Mouse (Mus musculus): Measurements from ENCODE around the gene Casp3. TPM values are rescaled to one million over a fixed set of nuclear protein-coding genes. Genes with fewer than 3 reads are reported as not detected.

Gene Casp3
- total RNA-seq, 4 experiments from 2014 or later, result 9.7 to 14.5 (median 10.9) TPM

DNA sequence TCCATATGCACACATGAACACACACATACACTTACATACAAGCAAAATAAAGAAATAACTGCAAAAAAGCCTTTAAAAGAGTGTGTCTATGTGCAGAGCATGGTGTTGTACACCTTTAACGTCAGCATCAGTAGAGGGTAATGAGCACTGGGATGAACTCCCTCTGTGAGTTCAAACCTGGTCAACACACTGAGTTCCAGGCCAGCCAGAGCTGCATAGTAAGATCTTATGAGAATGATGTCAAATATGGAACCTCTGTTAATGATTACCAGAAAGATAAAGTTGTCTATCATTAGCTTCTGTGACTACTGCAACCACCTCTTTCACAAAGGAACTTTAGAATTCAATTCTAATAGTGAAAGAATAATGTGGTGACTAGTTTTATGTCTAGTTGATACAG lies 10.2 kb upstream of the Casp3 start:
- no peak for DNase-seq (ENCODE audit: low spot score in 2 of 2)

DNA sequence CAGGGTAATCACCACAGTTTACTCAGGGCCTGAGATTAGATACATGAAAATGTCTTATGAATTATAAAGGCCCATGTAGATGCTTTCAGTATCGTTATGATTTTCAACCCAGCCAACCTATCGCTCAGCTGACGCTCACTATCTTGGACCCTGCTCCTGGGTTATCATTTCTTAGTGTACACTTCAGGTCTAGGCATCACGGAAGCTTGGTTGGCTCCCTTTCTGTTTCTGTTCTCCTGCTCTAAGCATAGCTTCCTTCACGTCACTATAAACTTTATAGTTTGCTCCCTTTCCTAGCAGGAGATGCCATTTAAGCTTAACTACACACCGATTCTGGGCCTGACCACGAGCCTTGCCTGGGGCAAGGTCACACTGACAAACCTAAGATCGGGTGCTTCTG lies 5.5 kb upstream of the Casp3 start:
- DNase-seq (ENCODE audit: low spot score in 2 of 2), result no peak

DNA sequence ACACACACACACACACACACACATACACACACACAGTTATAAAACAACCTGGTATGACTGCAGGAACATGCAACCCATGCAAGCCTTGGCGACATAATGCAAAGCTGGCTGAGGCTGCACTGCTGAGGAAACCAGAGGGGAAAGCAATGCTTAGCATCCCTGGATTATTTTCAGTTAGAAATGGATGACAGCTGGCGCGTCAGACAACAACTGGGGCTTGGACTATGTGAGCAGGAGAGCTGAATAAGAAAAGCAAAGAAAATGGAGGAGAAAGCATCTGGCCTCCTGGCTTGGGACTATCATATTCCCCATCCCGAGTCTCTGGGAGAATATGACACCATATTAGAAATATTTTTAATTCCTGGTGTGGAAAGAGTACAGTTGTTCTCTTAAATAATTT lies 4.2 kb upstream of the Casp3 start:
- peak in 1 of 2 experiments; percentile 18 for DNase-seq (ENCODE audit: low spot score in 2 of 2)

- no peak for DNase-seq (ENCODE audit: low spot score in 2 of 2)
Measured at GRCm38 (mm10) chr8:46613377-46613776, 3.7 kb upstream of the Casp3 start.

- DNase-seq (ENCODE audit: low spot score in 2 of 2), result no peak
Measured at GRCm38 (mm10) chr8:46615936-46616335, 1.2 kb upstream of the Casp3 start.

DNA sequence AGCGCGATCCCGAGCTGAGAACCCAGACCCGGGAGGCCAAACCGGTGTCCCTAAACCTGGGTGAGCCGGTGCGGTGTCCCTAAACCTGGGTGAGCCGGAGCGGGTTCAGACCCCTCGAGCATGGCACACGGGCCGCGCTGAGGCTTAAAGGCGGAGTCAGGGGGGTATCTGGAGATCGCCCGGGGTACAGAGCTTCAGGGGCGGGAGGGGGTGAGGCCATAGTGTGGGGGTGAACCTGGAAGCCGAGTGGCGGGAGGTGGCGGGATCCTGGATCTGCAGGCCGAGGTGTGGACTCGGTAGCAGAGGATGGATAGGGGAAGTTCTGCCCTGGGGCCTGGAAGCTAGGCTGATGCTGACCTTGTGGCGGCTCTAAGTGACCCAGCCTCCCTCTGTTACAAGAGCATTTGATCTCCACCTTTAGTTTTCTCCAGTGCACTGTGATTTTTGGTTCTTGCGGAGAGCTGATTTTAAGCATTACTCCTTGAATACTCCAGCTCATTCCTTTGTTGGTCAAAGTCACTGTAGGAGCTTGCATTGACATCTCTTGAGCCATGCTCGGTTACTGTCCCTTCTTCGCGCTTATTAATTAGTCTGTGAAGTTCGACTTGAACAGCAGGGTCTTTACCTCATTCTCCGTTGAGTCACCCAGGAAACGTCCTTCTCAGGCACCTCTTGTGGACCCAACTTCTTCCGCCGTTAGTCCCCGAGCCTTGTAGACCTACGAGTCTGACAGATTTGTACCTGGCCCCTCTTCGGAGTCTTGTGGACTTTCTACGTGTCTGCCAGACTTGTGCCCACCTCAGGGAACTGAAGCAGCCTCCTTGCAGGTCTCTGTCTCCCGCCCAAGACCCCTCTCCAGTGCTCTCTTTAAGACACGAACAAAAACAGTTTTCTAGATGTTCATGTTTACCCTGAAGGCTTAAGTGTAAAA lies 864 bp downstream of the Casp3 start:
- no peak for DNase-seq (ENCODE audit: low spot score in 2 of 2)

GRCm38 (mm10) chr8:46618639-46619320 lies 1.7 kb downstream of the Casp3 start:
- DNase-seq (ENCODE audit: low spot score in 2 of 2), result no peak

DNA sequence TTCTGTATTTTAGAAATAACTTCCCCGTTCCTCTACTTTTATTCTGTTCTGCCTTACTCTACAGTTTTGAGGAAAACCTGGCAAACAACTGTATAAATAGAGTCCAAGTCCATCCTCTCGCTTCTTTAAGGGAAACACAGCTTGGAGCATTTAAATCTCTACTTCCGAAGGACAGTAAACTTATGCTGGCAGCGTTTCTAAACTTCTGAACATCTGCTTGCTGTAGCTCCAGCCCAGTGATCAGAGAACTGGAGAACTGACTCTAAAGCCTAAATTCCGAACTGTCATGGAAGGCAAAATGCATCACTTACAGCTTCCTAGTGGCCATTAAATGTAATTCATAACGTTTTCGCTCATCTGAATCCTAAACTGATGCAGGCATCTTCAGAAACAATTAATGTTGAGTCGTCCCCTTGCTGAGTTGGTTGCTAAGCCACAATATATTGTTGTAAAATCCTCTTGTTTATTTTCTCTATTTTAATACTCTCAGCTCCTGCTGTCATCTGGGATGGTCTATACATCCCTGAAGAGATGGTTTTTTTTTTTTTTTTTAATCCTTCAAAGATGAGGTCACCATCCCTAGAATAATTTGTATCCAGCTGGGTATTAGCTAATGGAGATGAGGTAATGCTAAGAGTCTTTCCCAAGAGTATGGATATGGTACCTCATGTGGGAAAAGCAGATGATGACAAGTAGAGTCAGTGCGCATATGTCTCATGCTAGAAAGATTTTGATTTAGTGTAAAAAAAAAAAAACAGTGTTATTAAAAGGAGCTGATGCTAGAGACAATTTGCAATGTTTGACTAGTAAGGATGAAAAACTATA lies 5.6 kb downstream of the Casp3 start:
- DNase-seq (ENCODE audit: low spot score in 2 of 2), result no peak

DNA sequence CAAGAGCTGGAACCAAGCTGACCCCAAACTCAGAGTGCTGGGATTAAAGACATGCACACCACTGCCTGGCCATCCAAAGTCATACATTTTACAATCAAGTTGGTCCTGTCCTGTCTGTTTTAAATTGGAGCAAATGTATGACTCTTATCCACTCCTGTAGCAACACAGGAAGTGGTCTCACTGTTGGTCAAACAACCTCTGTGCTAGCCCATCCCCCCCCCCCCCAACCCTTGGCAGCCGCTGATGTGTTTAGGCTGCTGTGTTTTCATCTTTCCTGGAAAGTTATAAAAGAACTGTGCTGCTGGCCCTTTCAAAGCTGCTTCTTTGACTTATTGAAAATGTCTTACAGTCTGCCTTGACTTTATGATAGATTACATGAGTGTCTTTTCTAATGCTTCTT lies 8.1 kb downstream of the Casp3 start:
- no peak for DNase-seq (ENCODE audit: low spot score in 2 of 2)

GRCm38 (mm10) chr8:46626642-46627041 lies 9.6 kb downstream of the Casp3 start:
- no peak for DNase-seq (ENCODE audit: low spot score in 2 of 2)

DNA sequence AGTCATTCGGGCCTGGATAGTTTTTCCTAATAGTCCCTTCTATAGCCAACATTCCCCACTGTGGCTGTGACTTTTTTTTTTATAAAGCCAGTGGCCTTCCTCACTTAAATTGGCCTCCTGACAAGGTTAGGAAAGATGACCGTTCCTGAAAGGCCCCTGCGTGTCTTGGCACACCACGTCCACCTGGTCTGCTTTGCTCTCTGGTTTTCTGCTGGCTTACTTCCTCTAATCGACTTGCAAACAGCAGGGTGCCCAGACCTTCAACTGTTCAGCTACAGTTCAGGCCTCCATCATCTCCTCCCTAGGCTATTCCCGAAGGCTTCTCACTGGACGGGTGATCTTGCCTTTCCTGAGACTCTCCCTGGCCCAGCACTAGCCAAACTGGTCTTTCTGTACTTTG lies 10.8 kb downstream of the Casp3 start:
- DNase-seq (ENCODE audit: low spot score in 2 of 2), result no peak

- DNase-seq (ENCODE audit: low spot score in 2 of 2), result no peak
Measured at GRCm38 (mm10) chr8:46628645-46629044, 11.6 kb downstream of the Casp3 start.

- no peak for DNase-seq (ENCODE audit: low spot score in 2 of 2)
Measured at GRCm38 (mm10) chr8:46630422-46630821, 13.3 kb downstream of the Casp3 start.

GRCm38 (mm10) chr8:46630932-46631331 lies 13.8 kb downstream of the Casp3 start:
- no peak for DNase-seq (ENCODE audit: low spot score in 2 of 2)

DNA sequence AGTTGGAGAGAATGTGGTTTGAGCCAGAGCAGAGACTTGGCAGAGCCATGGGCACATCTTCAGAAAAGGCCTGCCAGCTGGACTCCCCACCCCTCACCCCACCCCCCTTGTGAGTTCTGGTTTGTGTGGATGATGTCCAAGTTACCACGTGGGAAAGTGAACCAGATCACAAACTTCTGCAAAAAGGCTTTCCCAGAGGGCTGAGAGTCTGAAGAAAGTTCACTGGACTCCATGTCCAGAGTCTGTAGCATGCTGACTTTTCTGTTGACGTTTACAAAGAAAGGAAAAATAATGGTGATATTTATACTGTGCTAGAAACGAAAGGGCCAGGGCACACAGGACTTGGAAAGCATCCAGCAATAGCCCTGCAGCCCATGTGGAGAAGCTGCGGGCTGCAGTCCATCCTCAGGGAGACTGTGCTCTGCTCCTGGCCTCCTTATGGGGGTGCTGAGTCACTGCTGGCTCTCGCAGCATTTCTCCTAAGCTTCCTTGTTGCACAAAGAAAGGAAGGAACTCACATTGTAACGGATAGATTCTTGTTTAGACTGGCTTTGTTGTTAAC lies 22.0 kb downstream of the Casp3 start:
- peak in 1 of 2 experiments; percentile 15 for DNase-seq (ENCODE audit: low spot score in 2 of 2)

GRCm38 (mm10) chr8:46639852-46640251 lies 22.8 kb downstream of the Casp3 start:
- DNase-seq (ENCODE audit: low spot score in 2 of 2), result no peak

DNA sequence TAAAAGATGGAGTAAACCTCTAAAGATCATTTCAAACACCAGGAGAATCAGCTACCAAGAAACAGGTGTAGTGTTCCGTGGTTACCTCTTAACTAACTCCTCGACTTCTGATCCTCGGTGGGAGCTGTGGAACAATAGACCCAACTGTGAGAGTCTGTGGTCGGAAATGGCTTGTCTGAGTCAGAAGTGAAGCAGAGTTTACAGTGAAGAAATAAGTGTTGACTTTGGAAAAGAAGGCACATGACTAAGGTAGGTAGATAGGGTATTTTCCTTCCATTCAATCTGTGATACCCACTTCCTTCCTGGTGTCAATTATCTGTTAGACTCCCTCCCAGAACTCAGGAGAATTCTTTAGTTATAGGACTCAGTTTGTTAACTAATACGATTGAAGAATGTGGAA lies 24.2 kb downstream of the Casp3 start:
- DNase-seq (ENCODE audit: low spot score in 2 of 2), result no peak

- no peak for DNase-seq (ENCODE audit: low spot score in 2 of 2)
Measured at GRCm38 (mm10) chr8:46648421-46648820, 31.3 kb downstream of the Casp3 start.

GRCm38 (mm10) chr8:46651872-46652271 lies 34.8 kb downstream of the Casp3 start:
- DNase-seq (ENCODE audit: low spot score in 2 of 2), result no peak

DNA sequence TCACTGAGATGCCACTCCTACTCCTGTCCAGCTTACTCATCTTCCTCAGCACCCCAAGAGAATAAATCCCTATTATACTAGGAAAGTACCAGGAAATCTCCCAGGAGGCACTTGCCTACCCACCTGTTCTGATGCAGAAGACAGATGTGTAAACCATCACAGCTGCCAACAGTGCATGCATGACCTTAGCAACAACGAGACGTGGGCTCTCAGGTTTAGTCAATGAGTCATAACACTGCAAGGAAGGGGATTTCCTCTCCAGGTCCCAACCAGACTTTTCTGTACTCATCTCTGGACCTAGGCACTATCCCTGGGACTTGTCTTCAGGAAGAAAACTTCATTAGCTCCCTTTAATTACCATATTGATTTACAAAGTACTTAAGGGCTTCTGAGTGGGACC lies 38.8 kb downstream of the Casp3 start:
- DNase-seq (ENCODE audit: low spot score in 2 of 2), result no peak

DNA sequence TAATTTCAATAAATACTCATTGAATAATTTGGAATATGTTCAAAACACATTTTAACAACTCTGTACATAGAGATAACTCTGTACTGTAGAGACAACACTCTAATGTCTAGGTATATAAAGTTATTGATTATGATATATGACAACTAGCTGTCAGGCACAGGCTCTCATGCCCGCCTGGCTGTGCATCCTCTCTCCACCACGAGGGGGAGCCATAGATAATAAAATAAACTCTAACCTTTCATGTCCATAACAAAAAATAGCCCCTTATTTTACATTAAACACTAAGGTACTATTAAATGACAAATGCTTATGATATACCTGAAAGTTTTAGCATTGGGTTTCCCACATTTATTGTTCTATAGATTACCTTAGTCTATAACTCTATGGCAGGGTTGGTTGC lies 54.4 kb downstream of the Casp3 start:
- DNase-seq (ENCODE audit: low spot score in 2 of 2), result peak; percentile 50 to 82
